Mouse (Mus musculus): ENCODE measurements around the gene Cyren.

- TF ChIP-seq GATA1 (IDR thresholded peaks at IDR 0.05; ENCODE audit: borderline replicate concordance, low read length), result no peak
- TF ChIP-seq FLI1 (IDR thresholded peaks at IDR 0.05; ENCODE audit: low read length), result no peak
Observed at GRCm38 (mm10) chr6:34824406-34824805, 53.5 kb downstream of the Cyren start.
